Mouse (Mus musculus): ENCODE data around the gene Oas1e. TPM values are rescaled to one million over a fixed set of nuclear protein-coding genes. Genes with fewer than 3 reads are reported as not detected.
A peak's percentile ranks its signal among the peaks of the same experiment; 100 is the strongest.
"Not testable (repeated sequence)": the region's sequence is repeated elsewhere in the genome, so short reads cannot be mapped to it uniquely, and the experiment has no call there.

The Oas1e gene
- total RNA-seq (2012; rRNA removed) (not detected in 2 replicates), total RNA-seq (2014; rRNA removed) (not detected in 2 replicates), polyA plus RNA-seq (2012; ENCODE audit: insufficient read length, low read depth) (not detected in 2 replicates)

DNA sequence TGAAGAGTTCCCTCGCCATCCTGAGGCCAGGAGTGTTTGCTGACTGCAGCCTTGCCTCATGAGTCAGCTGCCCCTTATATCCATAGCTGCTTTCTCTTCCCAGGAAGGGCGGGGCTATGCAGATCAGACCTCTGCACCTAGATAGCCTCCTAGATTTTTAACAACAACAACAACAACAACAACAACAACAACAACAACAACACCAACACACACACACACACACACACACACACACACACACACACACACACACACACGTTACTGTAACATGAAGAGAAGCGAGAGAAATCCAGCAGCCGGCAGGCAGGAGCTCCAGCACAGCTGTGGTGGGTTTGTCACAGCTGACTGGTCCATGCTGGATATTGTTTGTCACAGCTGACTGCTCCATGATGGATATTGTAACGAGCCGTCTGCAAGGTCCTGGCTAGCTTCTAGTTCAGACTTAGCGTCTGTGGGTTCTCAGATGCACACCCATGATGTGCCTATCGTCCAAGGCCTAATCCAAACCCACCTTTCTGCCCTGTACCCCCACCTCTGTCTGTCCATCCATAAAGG lies at the start of gene Oas1e:
Gene Oas1e (minus strand): TSS at position 51 of the 555 bp plus-strand sequence.
- H3K79me2 ChIP-seq (replicated peaks; ENCODE audit: control insufficient read depth, extremely low read depth, insufficient read depth, poor library complexity, severe bottlenecking); H3K4me1 ChIP-seq (ENCODE audit: control insufficient read depth in 1 of 2, insufficient read depth in 2 of 2); H3K4me2 ChIP-seq (ENCODE audit: insufficient read depth, low read depth, poor library complexity, severe bottlenecking); H3K4me3 ChIP-seq (replicated peaks in 1 of 3; ENCODE audit: low read depth in 2 of 3, low read length in 2 of 3, poor library complexity in 1 of 3); H3K9me3 ChIP-seq (replicated peaks; ENCODE audit: low read length); H3K27ac ChIP-seq (ENCODE audit: insufficient read depth, low read depth); H3K9ac ChIP-seq (ENCODE audit: insufficient read depth, low read depth); dilution Hi-C loops (cut with MboI; ENCODE audit: extremely low pct_ligation_motif_present, extremely low pct_unique_long_range_greater_than_20kb, low sequenced_read_pairs); DNase-seq (ENCODE audit: extremely low read depth); H3K36me3 ChIP-seq (replicated peaks in 1 of 2; ENCODE audit: control insufficient read depth in 1 of 2, insufficient read depth in 1 of 2, low read length in 1 of 2): not testable (repeated sequence)
- in situ Hi-C loops (cut with MboI; ENCODE audit: low pct_ligation_motif_present, low pct_unique_long_range_greater_than_20kb, low sequenced_read_pairs) = loop anchor here (10.0 kb wide), 1 partner anchor 119 kb away; the partner anchor contains the start of gene Oas1d
- H3K27me3 ChIP-seq (replicated peaks) = peaks cover 17% of the 10 kb centered on the region

DNA sequence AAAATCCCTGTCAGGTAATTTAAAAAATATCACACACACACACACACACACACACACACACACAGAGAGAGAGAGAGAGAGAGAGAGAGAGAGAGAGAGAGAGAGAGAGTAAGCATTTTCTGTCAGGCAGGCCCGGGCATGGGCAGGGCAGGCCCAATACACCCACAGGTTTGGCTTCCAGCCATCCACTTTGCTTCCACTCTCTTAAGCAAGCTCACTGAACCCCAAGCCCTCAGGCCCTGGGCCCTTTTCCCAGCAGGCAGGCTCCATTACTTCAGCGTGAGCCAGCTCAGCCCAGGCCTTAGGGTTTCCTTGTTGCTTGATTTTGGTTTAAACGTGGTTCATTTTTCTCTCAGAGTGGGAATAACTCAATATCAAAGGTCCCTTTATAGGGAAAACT lies 49.4 kb upstream of the Oas1e start:
- Histone ChIP-seq H3K4me3 (replicated peaks in 1 of 3; ENCODE audit: low read depth in 2 of 3, low read length in 2 of 3, poor library complexity in 1 of 3) (no peak overlapping the region), H3K4me1 (ENCODE audit: control insufficient read depth in 1 of 2, insufficient read depth in 2 of 2) (no peaks in the 10 kb centered on the region), H3K27me3 (replicated peaks) (peaks cover 76% of the 10 kb centered on the region), H3K9ac (ENCODE audit: insufficient read depth, low read depth) (no peak overlapping the region), H3K27ac (ENCODE audit: insufficient read depth, low read depth) (no peak overlapping the region), H3K36me3 (replicated peaks in 1 of 2; ENCODE audit: control insufficient read depth in 1 of 2, insufficient read depth in 1 of 2, low read length in 1 of 2) (no peaks in the 10 kb centered on the region), H3K4me2 (ENCODE audit: insufficient read depth, low read depth, poor library complexity, severe bottlenecking) (no peak overlapping the region), H3K79me2 (replicated peaks; ENCODE audit: control insufficient read depth, extremely low read depth, insufficient read depth, poor library complexity, severe bottlenecking) (no peaks in the 10 kb centered on the region), H3K9me3 (replicated peaks; ENCODE audit: low read length) (no peaks in the 10 kb centered on the region)
- in situ Hi-C loops (cut with MboI; ENCODE audit: low pct_ligation_motif_present, low pct_unique_long_range_greater_than_20kb, low sequenced_read_pairs) (loop anchor here (5.0 kb wide), 1 partner anchor 78 kb away; no protein-coding TSS in a partner anchor), dilution Hi-C loops (cut with MboI; ENCODE audit: extremely low pct_ligation_motif_present, extremely low pct_unique_long_range_greater_than_20kb, low sequenced_read_pairs) (no loop called here)
- no peak for DNase-seq (ENCODE audit: extremely low read depth)
- TF ChIP-seq JUN (IDR thresholded peaks at IDR 0.05; ENCODE audit: insufficient read depth, low read depth, low read length) (no peak), E2F4 (IDR thresholded peaks at IDR 0.05; ENCODE audit: insufficient replicate concordance, low read depth, low read length) (no peak), MYC (IDR thresholded peaks at IDR 0.05; ENCODE audit: low read depth, low read length) (no peak), KAT2A (IDR thresholded peaks at IDR 0.05; ENCODE audit: insufficient replicate concordance, low read length) (no peak)

DNA sequence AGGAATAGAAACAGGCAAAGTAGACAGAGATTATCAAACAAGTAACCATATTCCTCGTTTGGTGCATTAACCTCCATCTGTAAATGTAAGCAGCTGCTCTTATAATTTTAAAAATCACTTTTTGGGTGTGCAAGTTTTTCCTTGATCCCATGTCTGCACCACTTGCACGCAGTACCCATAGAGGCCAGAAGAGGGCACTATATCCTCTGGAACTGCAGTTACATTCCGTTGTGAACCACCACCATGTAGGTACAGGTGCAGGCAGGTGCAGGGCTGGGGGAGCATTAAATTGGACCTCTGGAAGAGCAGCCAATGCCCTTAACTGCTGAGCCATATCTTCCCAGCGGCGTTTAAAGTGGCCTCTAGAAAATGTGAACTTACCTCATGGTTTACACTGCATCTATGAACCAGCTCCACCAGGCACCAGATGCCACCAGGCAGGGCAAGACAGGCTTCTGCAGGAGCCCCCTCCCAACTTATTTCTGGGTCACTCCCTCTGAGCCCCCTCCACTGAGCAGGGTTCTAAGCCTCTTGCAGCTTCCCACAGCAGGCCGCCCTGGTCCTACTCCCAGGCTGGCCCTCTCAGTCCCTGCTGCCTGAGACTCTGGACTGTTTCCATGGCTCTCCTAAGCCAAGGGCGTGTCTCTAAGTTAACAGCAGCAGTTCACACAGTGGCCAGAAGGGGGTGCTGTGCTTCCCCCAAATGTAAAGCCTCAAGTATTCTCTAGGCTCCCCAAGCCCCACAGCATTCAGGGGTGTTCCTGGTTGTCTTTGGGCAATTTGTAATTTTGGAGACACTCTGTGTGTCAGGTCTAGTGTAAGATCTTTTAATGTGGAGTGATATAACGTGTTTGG lies 41.6 kb upstream of the Oas1e start:
- dilution Hi-C loops (cut with MboI; ENCODE audit: extremely low pct_ligation_motif_present, extremely low pct_unique_long_range_greater_than_20kb, low sequenced_read_pairs) (no loop called here), in situ Hi-C loops (cut with MboI; ENCODE audit: low pct_ligation_motif_present, low pct_unique_long_range_greater_than_20kb, low sequenced_read_pairs) (no loop called here)
- no peak overlapping the region for H3K9ac ChIP-seq (ENCODE audit: insufficient read depth, low read depth)
- DNase-seq (ENCODE audit: extremely low read depth) = peak; percentile 56
- H3K9me3 ChIP-seq (replicated peaks; ENCODE audit: low read length) = no peaks in the 10 kb centered on the region
- H3K27me3 ChIP-seq (replicated peaks) = peaks cover 57% of the 10 kb centered on the region
- no peak overlapping the region for H3K4me3 ChIP-seq (replicated peaks in 1 of 3; ENCODE audit: low read depth in 2 of 3, low read length in 2 of 3, poor library complexity in 1 of 3)
- H3K4me1 ChIP-seq (ENCODE audit: control insufficient read depth in 1 of 2, insufficient read depth in 2 of 2) = no peaks in the 10 kb centered on the region
- no peaks in the 10 kb centered on the region for H3K36me3 ChIP-seq (replicated peaks in 1 of 2; ENCODE audit: control insufficient read depth in 1 of 2, insufficient read depth in 1 of 2, low read length in 1 of 2)
- TF ChIP-seq RAD21 (IDR thresholded peaks at IDR 0.05; ENCODE audit: low read depth, low read length) = peak; percentile 51
- TF ChIP-seq CHD2 (IDR thresholded peaks at IDR 0.05; ENCODE audit: low read length) = no peak
- peak; percentile 74 for TF ChIP-seq CTCF (conservative IDR thresholded peaks at IDR 0.05 in 1 of 2, IDR thresholded peaks at IDR 0.05 in 1 of 2; ENCODE audit: low read depth in 2 of 2, low read length in 2 of 2)
- TF ChIP-seq SMC3 (IDR thresholded peaks at IDR 0.05; ENCODE audit: low read depth, low read length) = peak; percentile 51
- H3K4me2 ChIP-seq (ENCODE audit: insufficient read depth, low read depth, poor library complexity, severe bottlenecking) = no peak overlapping the region
- H3K27ac ChIP-seq (ENCODE audit: insufficient read depth, low read depth) = no peak overlapping the region
- H3K79me2 ChIP-seq (replicated peaks; ENCODE audit: control insufficient read depth, extremely low read depth, insufficient read depth, poor library complexity, severe bottlenecking) = no peaks in the 10 kb centered on the region
